Mouse (Mus musculus): ENCODE data around the gene Rere.

- no peak for TF ChIP-seq CTCF (IDR thresholded peaks at IDR 0.05; ENCODE audit: low read depth)
- TF ChIP-seq EP300 (optimal IDR thresholded peaks at IDR 0.05) = no peak
Observed at GRCm38 (mm10) chr4:150396339-150396738, 114.9 kb downstream of the Rere start.
